Mouse (Mus musculus) brain, embryonic 14.5 days (tissue): Measurements from ENCODE around the gene Ifnlr1. TPM values are rescaled to one million over a fixed set of nuclear protein-coding genes. Genes with fewer than 3 reads are reported as not detected.

ENCODE experiments used
- DNase-seq: peaks from one replicate; pipeline ENCODE4 v3.0.0-alpha.2; 2011; ENCODE audit warnings: low read depth
- CTCF ChIP-seq: fragments of 200-500 bp; IDR thresholded peaks from 2 replicates; pipeline ENCODE4 v1.5.1; 2012; ENCODE audit warnings: inconsistent platforms, mild to moderate bottlenecking, moderate library complexity, borderline replicate concordance; ENCODE audit not compliant: insufficient read depth, insufficient read length; ENCODE audit errors: extremely low read depth
- POLR2A ChIP-seq: fragments of 200-500 bp; IDR thresholded peaks from 2 replicates; pipeline ENCODE4 v1.6.1; 2012; ENCODE audit warnings: mild to moderate bottlenecking, inconsistent platforms, borderline replicate concordance; ENCODE audit not compliant: poor library complexity, insufficient read depth, insufficient read length, severe bottlenecking; ENCODE audit errors: extremely low read depth
- polyA plus RNA-seq: library from polyadenylated mRNA; depleted of rRNA; stranded (reverse); fragments of >200 nt; gene quantifications from 2 replicates; pipeline ENCODE4 v1.2.3, GENCODE M21; 2012

Gene Ifnlr1
- polyA plus RNA-seq, 1 experiment: 0.62 TPM

DNA sequence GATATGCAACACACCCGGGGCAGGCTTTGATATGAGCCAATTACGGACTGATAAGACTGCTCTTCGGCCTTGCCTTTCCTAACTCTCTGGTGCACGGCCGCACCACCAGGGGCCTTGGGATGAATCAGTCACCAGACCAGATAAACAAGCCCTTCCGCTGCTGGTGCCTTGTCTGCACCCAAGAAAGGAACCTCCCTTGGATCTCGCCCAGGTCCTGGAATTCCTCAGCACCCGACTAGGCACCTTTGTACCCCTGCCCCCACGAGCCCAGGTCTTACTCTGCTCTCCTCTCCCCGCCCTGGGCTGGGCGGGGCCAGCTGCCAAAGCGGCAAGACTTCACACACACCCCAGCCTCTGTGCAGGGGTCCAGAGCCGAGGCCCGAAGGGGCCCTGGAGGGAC, 41.7 kb downstream of the Ifnlr1 start, which contains the start of gene Il22ra1:
Gene Il22ra1 (plus strand): TSS at position 356 of the 400 bp plus-strand sequence.
- TF ChIP-seq POLR2A (no peak), CTCF (no peak)
- DNase-seq: no peak

GRCm38 (mm10) chr4:135730204-135730603, 44.1 kb downstream of the Ifnlr1 start:
- TF ChIP-seq CTCF: no peak
- no peak for TF ChIP-seq POLR2A
- peak; percentile 29 for DNase-seq

DNA sequence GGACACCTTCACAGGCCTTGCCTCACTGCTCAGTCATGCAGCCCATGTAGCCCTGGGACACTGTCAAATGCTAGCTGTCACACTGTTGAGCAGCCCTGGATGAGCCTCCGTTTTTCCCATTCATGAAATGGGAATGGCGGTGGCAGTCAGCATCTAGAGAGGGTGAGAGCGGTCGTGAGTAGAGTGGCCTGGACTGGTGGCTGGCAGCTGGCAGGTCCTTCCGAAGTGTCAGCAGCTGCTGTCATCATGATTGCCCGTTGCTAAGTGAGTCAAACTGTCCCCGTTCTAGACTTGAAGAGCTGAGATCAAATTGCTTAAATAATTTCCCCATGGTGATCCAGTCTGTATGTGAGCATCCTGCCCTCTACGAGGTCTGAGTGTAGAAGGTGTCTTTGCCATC, 44.9 kb downstream of the Ifnlr1 start:
- DNase-seq: no peak
- TF ChIP-seq CTCF (no peak), POLR2A (no peak)

- DNase-seq: no peak
Measured at GRCm38 (mm10) chr4:135733901-135734300, 47.8 kb downstream of the Ifnlr1 start.

DNA sequence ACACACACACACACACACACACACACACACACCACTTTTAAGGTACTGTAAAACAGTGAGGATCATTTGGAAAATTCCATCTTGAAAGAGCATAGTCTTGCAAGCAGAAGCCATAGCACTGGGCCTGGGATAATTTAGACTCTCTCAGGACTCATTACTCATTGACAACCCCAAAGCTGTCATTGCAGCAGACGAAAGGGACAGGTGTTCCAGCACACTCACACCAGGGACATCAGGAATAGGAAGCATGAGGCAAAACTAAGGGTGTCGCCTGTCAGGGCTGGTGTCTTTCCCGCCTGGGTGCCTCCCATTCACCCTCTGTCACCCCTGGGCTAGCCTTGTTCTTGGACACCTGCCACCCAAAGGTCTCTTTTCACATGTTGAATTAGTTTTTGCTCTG, 50.8 kb downstream of the Ifnlr1 start:
- no peak for DNase-seq
- TF ChIP-seq CTCF (no peak), POLR2A (no peak)

More at GRCm38 (mm10) chr4:135733901-135734300, 47.8 kb downstream of the Ifnlr1 start:
- TF ChIP-seq POLR2A (no peak), CTCF (no peak)

DNA sequence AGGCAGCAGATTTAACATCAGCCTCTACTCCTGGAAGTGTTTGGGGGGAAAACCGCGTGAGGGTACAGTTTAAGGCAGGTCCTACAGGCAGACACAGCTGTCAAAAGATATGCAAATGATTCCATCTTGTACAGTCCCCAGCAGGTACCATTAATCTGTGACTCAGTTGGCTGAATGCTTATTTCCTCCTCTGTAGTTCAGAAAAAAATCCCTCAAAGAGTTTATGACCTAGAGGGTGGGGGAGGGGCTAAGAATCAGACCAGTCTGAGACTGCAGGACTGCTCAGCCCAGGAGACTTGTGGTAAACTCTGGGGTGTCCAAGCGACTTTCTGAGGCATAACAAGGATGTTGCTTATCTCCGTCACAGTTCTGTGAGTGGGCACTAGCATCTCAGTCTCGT, 52.1 kb downstream of the Ifnlr1 start:
- DNase-seq: no peak
- TF ChIP-seq CTCF (no peak), POLR2A (no peak)

GRCm38 (mm10) chr4:135739148-135739547, 53.1 kb downstream of the Ifnlr1 start:
- TF ChIP-seq POLR2A: no peak
- no peak for TF ChIP-seq CTCF
- no peak for DNase-seq

DNA sequence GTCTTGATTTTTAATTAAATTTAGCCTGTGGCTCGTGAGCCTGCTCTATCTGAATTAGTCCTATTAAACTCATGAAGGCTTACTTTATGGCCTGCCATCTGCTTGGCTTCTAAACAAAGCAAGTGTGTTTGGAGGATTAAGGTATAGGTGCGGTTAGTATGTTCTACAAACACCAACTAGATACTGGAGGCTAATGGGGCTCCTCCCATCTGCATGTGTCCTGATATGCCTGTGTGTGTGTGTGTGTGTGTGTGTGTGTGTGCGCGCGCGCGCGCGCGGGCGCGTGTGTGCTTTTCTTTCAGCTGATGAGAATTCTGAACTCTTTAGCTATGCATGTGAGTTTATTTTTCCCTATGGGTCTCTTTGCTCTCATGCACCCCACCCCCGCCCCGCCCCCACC, 53.6 kb downstream of the Ifnlr1 start:
- no peak for TF ChIP-seq POLR2A
- no peak for TF ChIP-seq CTCF
- DNase-seq: no peak

- TF ChIP-seq POLR2A (no peak), CTCF (no peak)
- no peak for DNase-seq
Measured at GRCm38 (mm10) chr4:135743520-135743919, 57.4 kb downstream of the Ifnlr1 start.

DNA sequence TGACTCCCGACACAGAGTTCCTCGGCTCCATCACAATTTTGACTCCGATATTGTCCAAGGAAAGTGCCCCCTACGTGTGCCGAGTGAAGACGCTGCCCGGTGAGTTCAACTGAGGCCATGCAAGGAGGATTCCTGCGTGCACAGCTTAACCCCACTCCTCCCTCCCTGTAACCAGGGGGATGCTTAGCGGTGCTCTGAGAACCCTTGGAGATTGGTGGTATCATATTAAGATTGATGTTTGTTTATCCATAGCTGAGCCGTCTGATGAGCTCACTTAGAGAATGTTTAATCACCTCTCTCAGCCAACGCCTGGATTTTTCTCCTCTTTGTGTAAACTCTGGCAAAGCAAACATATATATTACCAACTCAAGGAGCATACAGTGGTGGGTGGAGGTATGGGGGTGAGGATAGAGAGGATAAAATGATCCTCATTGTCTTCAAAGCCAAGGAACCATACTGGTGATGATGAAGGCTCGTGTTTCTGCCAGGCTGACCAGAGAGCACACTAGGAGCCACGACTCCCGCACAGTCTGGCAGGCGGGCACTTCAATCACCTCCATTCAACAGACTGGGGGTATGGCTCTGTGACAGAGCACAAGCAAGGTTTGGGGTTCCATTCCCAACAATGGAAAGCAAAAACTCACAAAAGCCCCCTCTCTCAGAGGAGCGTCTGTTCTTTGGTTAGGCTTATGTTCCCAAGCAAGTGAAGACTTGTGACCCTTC, 58.8 kb downstream of the Ifnlr1 start:
- no peak for TF ChIP-seq POLR2A
- no peak for TF ChIP-seq CTCF
- DNase-seq: no peak

- TF ChIP-seq CTCF (no peak), POLR2A (no peak)
- no peak for DNase-seq
Measured at GRCm38 (mm10) chr4:135745613-135746012, 59.5 kb downstream of the Ifnlr1 start.

DNA sequence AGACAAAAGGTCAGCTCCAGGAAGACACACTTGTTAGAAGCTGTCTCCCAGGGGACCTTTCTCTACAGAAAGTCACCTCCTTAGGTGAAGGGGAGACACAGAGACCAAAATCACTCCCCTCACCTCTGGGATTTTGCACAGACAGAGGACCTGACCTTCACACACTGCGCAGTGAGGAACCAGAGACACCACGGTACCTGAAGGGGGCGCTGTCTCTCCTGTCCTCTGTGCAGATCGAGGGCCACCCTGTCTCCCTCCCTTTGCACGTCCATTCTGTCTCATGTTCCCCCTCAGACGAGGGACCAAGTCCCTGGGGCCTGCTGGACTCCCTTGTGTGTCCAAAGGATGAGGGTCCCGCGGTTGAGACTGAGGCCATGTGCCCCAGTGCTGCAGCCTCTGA, 64.8 kb downstream of the Ifnlr1 start:
- no peak for DNase-seq
- TF ChIP-seq CTCF: no peak
- TF ChIP-seq POLR2A: no peak
